Mouse (Mus musculus) forebrain, embryonic 14.5 days (tissue): ENCODE measurements at regions not wholly inside any gene's neighbourhood (a gene's known extent, or its start where the extent isn't known, plus 50 kb on each side); places are given as distances from the start of the nearest gene placed in this dataset.
"Not testable (repeated sequence)": the region's sequence is repeated elsewhere in the genome, so short reads cannot be mapped to it uniquely, and the experiment has no call there.

Experiments used
- ATAC-seq: fragments of 200-750 bp; cut with Nextera tagmentation; 2 replicates; pipeline ENCODE4 v1.8.0; 2017; ENCODE audit warnings: mild to moderate bottlenecking, moderate library complexity
- DNase-seq: peaks from one replicate; pipeline ENCODE4 v3.0.0-alpha.2; 2015; ENCODE audit warnings: low spot score
- H3K27ac ChIP-seq: fragments of 300-500 bp; sonication (generic); 2 replicates; pipeline ENCODE4 v1.5.1; 2014; ENCODE audit warnings: low read depth, mild to moderate bottlenecking, control low read depth, low read length, moderate library complexity
- H3K27me3 ChIP-seq: fragments of 300-500 bp; sonication (generic); replicated peaks from 2 replicates; pipeline ENCODE4 v1.6.1; 2014; ENCODE audit warnings: low read length, control low read depth, mixed read lengths; ENCODE audit not compliant: control insufficient read depth, insufficient read depth
- H3K36me3 ChIP-seq: fragments of 300-500 bp; sonication (generic); 2 replicates; pipeline ENCODE4 v1.6.1; 2014; ENCODE audit warnings: low read length, control low read depth; ENCODE audit not compliant: control insufficient read depth, insufficient read depth
- H3K4me1 ChIP-seq: fragments of 300-500 bp; sonication (generic); 2 replicates; pipeline ENCODE4 v1.6.1; 2014; ENCODE audit warnings: antibody characterized with exemption, low read length, control low read depth; ENCODE audit not compliant: control insufficient read depth, insufficient read depth
- H3K4me2 ChIP-seq: fragments of 300-500 bp; sonication (generic); 2 replicates; pipeline ENCODE4 v1.6.1; 2014; ENCODE audit warnings: mild to moderate bottlenecking, control low read depth, low read length
- H3K4me3 ChIP-seq: fragments of 300-500 bp; sonication (generic); 2 replicates; pipeline ENCODE4 v1.5.1; 2014; ENCODE audit warnings: low read depth, low read length, control low read depth
- H3K9ac ChIP-seq: fragments of 300-500 bp; sonication (generic); 2 replicates; pipeline ENCODE4 v1.6.1; 2014; ENCODE audit warnings: mild to moderate bottlenecking, low read length, control low read depth, moderate library complexity
- H3K9me3 ChIP-seq: fragments of 300-500 bp; sonication (generic); replicated peaks from 2 replicates; pipeline ENCODE4 v1.6.1; 2016; ENCODE audit warnings: low read length, control low read depth, mixed read lengths; ENCODE audit not compliant: control insufficient read depth
- WGBS: fragments of 180-500 bp; shearing (Covaris S2); extraction: QIAGEN DNeasy Blood & Tissue Kit; methylation state at CpG from one replicate; pipeline ENCODE4 v1.1.7; 2014; 5-methylcytosine and 5-hydroxymethylcytosine counted together

GRCm38 (mm10) chr11:114485429-114485828 lies 182.9 kb upstream of the Rpl38 start:
- Histone ChIP-seq H3K27ac (no peak overlapping the region), H3K27me3 (no peaks in the 10 kb centered on the region), H3K4me3 (no peak overlapping the region), H3K9ac (no peak overlapping the region), H3K4me2 (no peak overlapping the region), H3K9me3 (no peaks in the 10 kb centered on the region), H3K36me3 (no peaks in the 10 kb centered on the region), H3K4me1 (peaks cover 2% of the 10 kb centered on the region; the same call in 1 of the 2 replicates)
- DNase-seq: no peak
- ATAC-seq: no peak
- 69% methylated on average over 15 of the region's 15 CpGs for WGBS

DNA sequence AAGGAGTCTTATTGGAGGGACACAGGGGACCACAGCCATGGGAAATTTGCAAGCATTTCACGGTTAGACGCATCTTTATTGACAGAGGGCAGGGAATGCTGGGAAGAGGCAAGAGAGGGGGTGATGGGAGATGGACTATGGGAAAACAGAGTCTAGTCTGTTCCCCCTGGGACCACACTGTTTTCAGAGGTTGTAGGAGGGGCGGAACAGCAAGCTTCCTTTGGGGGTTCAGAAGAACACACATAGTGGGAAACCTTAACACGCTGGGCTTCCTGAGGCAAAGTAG lies 183.7 kb upstream of the Rpl38 start:
- ATAC-seq (no peak), DNase-seq (no peak)
- WGBS: 71% methylated on average over 4 of the region's 4 CpGs
- Histone ChIP-seq H3K36me3 (no peaks in the 10 kb centered on the region), H3K4me2 (no peak overlapping the region), H3K4me3 (no peak overlapping the region), H3K9ac (no peak overlapping the region), H3K27ac (no peak overlapping the region), H3K27me3 (no peaks in the 10 kb centered on the region), H3K4me1 (peaks cover 2% of the 10 kb centered on the region; the same call in 1 of the 2 replicates), H3K9me3 (no peaks in the 10 kb centered on the region)

DNA sequence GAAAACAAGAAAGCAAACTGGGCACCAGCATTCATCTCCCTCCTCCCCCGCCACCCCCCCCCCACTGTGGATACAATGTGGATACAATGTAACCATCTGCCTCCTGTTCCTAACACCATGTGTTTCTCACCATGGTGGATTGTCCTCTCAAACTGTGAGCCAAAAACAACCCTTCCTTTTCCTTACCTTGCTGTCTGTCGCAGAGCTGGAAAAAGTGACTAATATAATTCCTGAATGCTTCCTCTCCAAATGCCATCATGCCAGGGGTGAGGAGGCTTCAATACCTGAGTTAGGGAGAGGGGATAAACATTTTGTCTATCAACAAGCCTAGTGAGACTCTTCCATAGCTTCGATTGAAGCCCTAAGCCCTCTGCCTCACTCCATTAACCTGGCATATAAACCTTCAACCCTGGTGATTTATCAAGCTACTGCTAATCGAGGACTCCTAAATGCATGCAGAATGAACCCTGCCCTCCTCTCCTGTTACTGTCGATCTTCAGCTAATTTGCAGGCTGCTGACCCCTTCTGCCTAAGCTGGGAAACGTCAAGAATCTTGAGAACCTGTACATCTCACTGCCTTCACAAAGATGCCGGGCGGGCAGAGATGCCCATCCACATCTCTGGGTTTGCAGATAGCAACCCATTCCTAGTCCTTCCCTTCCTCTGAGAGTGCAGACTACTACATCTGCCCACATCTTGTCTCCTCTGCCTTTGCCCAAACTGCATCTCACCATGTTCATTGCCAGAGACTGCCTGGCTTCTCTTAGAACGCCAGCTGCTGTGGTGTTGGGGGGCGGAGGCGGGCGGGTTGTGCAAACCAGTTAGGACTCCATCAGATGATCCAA lies 184.3 kb upstream of the Rpl38 start:
- H3K36me3 ChIP-seq: no peaks in the 10 kb centered on the region
- no peak for ATAC-seq
- H3K4me2 ChIP-seq: no peak overlapping the region
- no peaks in the 10 kb centered on the region for H3K27me3 ChIP-seq
- H3K9ac ChIP-seq: no peak overlapping the region
- no peak for DNase-seq
- no peaks in the 10 kb centered on the region for H3K9me3 ChIP-seq
- H3K4me1 ChIP-seq: peaks cover 2% of the 10 kb centered on the region; the same call in 1 of the 2 replicates
- H3K4me3 ChIP-seq: no peak overlapping the region
- 71% methylated on average over 12 of the region's 12 CpGs for whole genome bisulfite sequencing
- no peak overlapping the region for H3K27ac ChIP-seq

- not testable (repeated sequence) for H3K9ac ChIP-seq, H3K4me1 ChIP-seq, H3K27ac ChIP-seq, H3K27me3 ChIP-seq, H3K36me3 ChIP-seq, H3K4me2 ChIP-seq, ATAC-seq, H3K9me3 ChIP-seq, DNase-seq, H3K4me3 ChIP-seq
- WGBS: 87% methylated on average over 7 of the region's 7 CpGs
These were observed 185.0 kb upstream of the Rpl38 start for GRCm38 (mm10) chr11:114483350-114483749.

GRCm38 (mm10) chr11:114482070-114482469 lies 186.3 kb upstream of the Rpl38 start:
- no peak for DNase-seq
- Histone ChIP-seq H3K4me1 (peaks cover 2% of the 10 kb centered on the region; the same call in 1 of the 2 replicates), H3K4me2 (no peak overlapping the region), H3K36me3 (no peaks in the 10 kb centered on the region), H3K9me3 (no peaks in the 10 kb centered on the region), H3K27ac (no peak overlapping the region), H3K9ac (no peak overlapping the region), H3K27me3 (no peaks in the 10 kb centered on the region), H3K4me3 (no peak overlapping the region)
- 88% methylated on average over 10 of the region's 10 CpGs for WGBS
- ATAC-seq: no peak

GRCm38 (mm10) chr11:114481037-114481436 lies 187.3 kb upstream of the Rpl38 start:
- no peak overlapping the region for H3K27ac ChIP-seq
- H3K4me2 ChIP-seq: no peak overlapping the region
- H3K9me3 ChIP-seq: no peaks in the 10 kb centered on the region
- no peaks in the 10 kb centered on the region for H3K36me3 ChIP-seq
- DNase-seq (no peak), ATAC-seq (no peak)
- H3K4me1 ChIP-seq: no peaks in the 10 kb centered on the region
- H3K9ac ChIP-seq: no peak overlapping the region
- no peak overlapping the region for H3K4me3 ChIP-seq
- WGBS: 75% methylated on average over 7 of the region's 7 CpGs
- no peaks in the 10 kb centered on the region for H3K27me3 ChIP-seq

DNA sequence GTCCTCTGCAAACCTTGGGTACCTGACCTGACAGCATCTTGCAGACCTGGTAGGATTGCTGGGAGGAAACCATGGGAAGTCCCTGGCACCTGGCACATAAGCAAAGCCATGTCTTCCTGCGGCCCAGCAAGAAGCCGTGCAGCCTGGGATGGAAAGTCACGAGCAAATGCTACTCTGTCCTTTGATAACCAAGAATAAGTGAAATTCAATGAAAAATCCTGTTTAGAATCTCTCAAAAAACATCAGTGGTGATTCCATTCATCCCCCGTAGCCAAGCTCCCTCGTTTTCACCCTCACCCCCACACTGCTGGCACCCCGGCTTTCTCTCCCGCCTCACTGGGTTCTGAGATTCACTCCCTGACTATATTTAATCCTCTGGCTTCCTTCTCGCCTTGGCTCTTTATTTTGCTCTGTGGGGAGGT lies 188.2 kb upstream of the Rpl38 start:
- H3K36me3 ChIP-seq: no peaks in the 10 kb centered on the region
- H3K4me3 ChIP-seq: no peak overlapping the region
- no peaks in the 10 kb centered on the region for H3K27me3 ChIP-seq
- WGBS: 66% methylated on average over 8 of the region's 8 CpGs
- peaks cover 3% of the 10 kb centered on the region; the same call in 1 of the 2 replicates for H3K4me1 ChIP-seq
- H3K4me2 ChIP-seq: no peak overlapping the region
- no peak for DNase-seq
- no peaks in the 10 kb centered on the region for H3K9me3 ChIP-seq
- no peak for ATAC-seq
- no peak overlapping the region for H3K27ac ChIP-seq
- H3K9ac ChIP-seq: no peak overlapping the region

GRCm38 (mm10) chr11:114478736-114479135 lies 189.6 kb upstream of the Rpl38 start:
- H3K9me3 ChIP-seq: no peaks in the 10 kb centered on the region
- H3K27me3 ChIP-seq: no peaks in the 10 kb centered on the region
- no peak overlapping the region for H3K27ac ChIP-seq
- no peak overlapping the region for H3K9ac ChIP-seq
- DNase-seq: no peak
- no peak overlapping the region for H3K4me3 ChIP-seq
- no peaks in the 10 kb centered on the region for H3K36me3 ChIP-seq
- no peak overlapping the region for H3K4me2 ChIP-seq
- peak; percentile 60; the same call in 1 of the 2 replicates for ATAC-seq
- peaks cover 3% of the 10 kb centered on the region; the same call in 1 of the 2 replicates for H3K4me1 ChIP-seq
- 12% methylated on average over 7 of the region's 7 CpGs for WGBS

GRCm38 (mm10) chr11:114477365-114477764 lies 191.0 kb upstream of the Rpl38 start:
- H3K4me3 ChIP-seq: no peak overlapping the region
- ATAC-seq: no peak
- no peaks in the 10 kb centered on the region for H3K27me3 ChIP-seq
- peaks cover 9% of the 10 kb centered on the region for H3K4me1 ChIP-seq
- no peak overlapping the region for H3K4me2 ChIP-seq
- H3K9me3 ChIP-seq: no peaks in the 10 kb centered on the region
- no peaks in the 10 kb centered on the region for H3K36me3 ChIP-seq
- H3K9ac ChIP-seq: no peak overlapping the region
- DNase-seq: peak; percentile 44
- WGBS: 76% methylated on average over 3 of the region's 3 CpGs
- H3K27ac ChIP-seq: no peak overlapping the region
